Mouse (Mus musculus) cortical plate, adult 2 months (tissue): ENCODE data around the gene Rasgef1c.
A peak's percentile ranks its signal among the peaks of the same experiment; 100 is the strongest.

Source experiments
- CTCF ChIP-seq: fragments of 200-500 bp; IDR thresholded peaks from 2 replicates; pipeline ENCODE4 v1.5.1; 2011; ENCODE audit warnings: mild to moderate bottlenecking, control low read depth, low read length; ENCODE audit not compliant: insufficient read depth; ENCODE audit errors: extremely low read depth
- POLR2A ChIP-seq: fragments of 200-500 bp; IDR thresholded peaks from 2 replicates; pipeline ENCODE4 v1.6.1; 2011; ENCODE audit warnings: mild to moderate bottlenecking, low read length, control low read depth; ENCODE audit not compliant: insufficient read depth; ENCODE audit errors: extremely low read depth

GRCm38 (mm10) chr11:49961098-49961740 is 59.6 kb downstream of the Rasgef1c start:
- TF ChIP-seq CTCF (peak; percentile 96), POLR2A (no peak)
